Mouse (Mus musculus) intestine, embryonic 15.5 days (tissue): ENCODE data around the gene Smc1b. TPM values are rescaled to one million over a fixed set of nuclear protein-coding genes. Genes with fewer than 3 reads are reported as not detected.
A peak's percentile ranks its signal among the peaks of the same experiment; 100 is the strongest.

Source experiments
- ATAC-seq: fragments of 200-750 bp; cut with Nextera tagmentation; 2 replicates; pipeline ENCODE4 v1.8.0; 2017; ENCODE audit warnings: moderate TSS enrichment, moderate library complexity
- H3K27ac ChIP-seq: fragments of 300-500 bp; sonication (generic); 2 replicates; pipeline ENCODE4 v1.5.1; 2015; ENCODE audit warnings: mild to moderate bottlenecking, inconsistent platforms
- H3K27me3 ChIP-seq: fragments of 300-500 bp; sonication (generic); replicated peaks from 2 replicates; pipeline ENCODE4 v1.6.1; 2015; ENCODE audit warnings: inconsistent platforms
- H3K36me3 ChIP-seq: fragments of 300-500 bp; sonication (generic); 2 replicates; pipeline ENCODE4 v1.6.1; 2015; ENCODE audit warnings: inconsistent platforms
- H3K4me1 ChIP-seq: fragments of 300-500 bp; sonication (generic); replicated peaks from 2 replicates; pipeline ENCODE4 v1.6.1; 2015; ENCODE audit warnings: inconsistent platforms
- H3K4me2 ChIP-seq: fragments of 300-500 bp; sonication (generic); replicated peaks from 2 replicates; pipeline ENCODE4 v1.6.1; 2015; ENCODE audit warnings: mild to moderate bottlenecking, inconsistent platforms
- H3K4me3 ChIP-seq: fragments of 300-500 bp; sonication (generic); replicated peaks from 2 replicates; pipeline ENCODE4 v1.5.1; 2015; ENCODE audit warnings: inconsistent platforms
- H3K9ac ChIP-seq: fragments of 300-500 bp; sonication (generic); 2 replicates; pipeline ENCODE4 v1.6.1; 2015; ENCODE audit warnings: inconsistent platforms
- H3K9me3 ChIP-seq: fragments of 300-500 bp; sonication (generic); 2 replicates; pipeline ENCODE4 v1.6.1; 2016; ENCODE audit warnings: inconsistent platforms
- WGBS: fragments of 180-500 bp; shearing (Covaris S2); methylation state at CpG from one replicate; pipeline ENCODE4 v1.1.7; 2015; 5-methylcytosine and 5-hydroxymethylcytosine counted together
- polyA plus RNA-seq: library from polyadenylated mRNA; unstranded; fragments of >200 nt; fragmentation: Nextera tagmentation; extraction: Ambion mirVana; gene quantifications from 2 replicates; pipeline ENCODE4 v1.2.1, GENCODE M21; 2015

Smc1b gene
- polyA plus RNA-seq, 1 experiment from 2014 or later = 0.11 TPM

DNA sequence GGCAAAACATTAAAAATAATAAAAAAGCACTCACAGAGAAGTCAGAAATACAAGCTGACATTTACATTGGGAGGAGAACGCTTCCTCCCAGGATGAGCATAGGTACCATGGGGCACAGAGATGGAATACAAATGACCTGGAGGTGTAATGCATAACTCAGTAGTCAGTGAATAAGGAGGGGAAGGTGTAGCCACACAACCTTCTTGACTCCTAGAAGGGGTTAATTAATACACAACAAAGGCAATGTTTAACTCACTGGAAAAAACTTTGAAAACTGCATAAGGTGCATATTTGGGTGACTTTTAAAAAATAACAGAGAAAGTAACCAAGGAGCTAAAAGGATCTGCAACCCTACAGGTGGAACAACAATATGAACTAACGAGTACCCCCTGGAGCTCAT is 59.1 kb downstream of the Smc1b start:
- Histone ChIP-seq H3K9ac (no peak overlapping the region), H3K4me1 (no peaks in the 10 kb centered on the region), H3K4me3 (no peak overlapping the region), H3K36me3 (no peaks in the 10 kb centered on the region), H3K27me3 (no peaks in the 10 kb centered on the region), H3K4me2 (no peak overlapping the region), H3K27ac (no peak overlapping the region), H3K9me3 (no peaks in the 10 kb centered on the region)
- no peak for ATAC-seq
- 92% methylated on average over 2 of the region's 2 CpGs for WGBS

- no peak overlapping the region for H3K9ac ChIP-seq
- H3K9me3 ChIP-seq = no peaks in the 10 kb centered on the region
- ATAC-seq = 0 out of 2 replicates have a peak, but pooled peaks have one; percentile 31
- no peak overlapping the region for H3K4me3 ChIP-seq
- H3K36me3 ChIP-seq = no peaks in the 10 kb centered on the region
- WGBS = 23% methylated on average over 2 of the region's 2 CpGs
- no peaks in the 10 kb centered on the region for H3K4me1 ChIP-seq
- no peak overlapping the region for H3K27ac ChIP-seq
- H3K27me3 ChIP-seq = no peaks in the 10 kb centered on the region
- no peak overlapping the region for H3K4me2 ChIP-seq
Observed at GRCm38 (mm10) chr15:85070561-85070960, 61.2 kb downstream of the Smc1b start.

GRCm38 (mm10) chr15:85063421-85063820 is 68.3 kb downstream of the Smc1b start:
- H3K4me2 ChIP-seq = no peak overlapping the region
- H3K36me3 ChIP-seq = peaks cover 13% of the 10 kb centered on the region; the same call in 1 of the 2 replicates
- no peak overlapping the region for H3K4me3 ChIP-seq
- H3K27ac ChIP-seq = no peak overlapping the region
- no peaks in the 10 kb centered on the region for H3K27me3 ChIP-seq
- no peak for ATAC-seq
- H3K9ac ChIP-seq = no peak overlapping the region
- no peaks in the 10 kb centered on the region for H3K9me3 ChIP-seq
- no peaks in the 10 kb centered on the region for H3K4me1 ChIP-seq
- 93% methylated on average over 2 of the region's 2 CpGs for WGBS

GRCm38 (mm10) chr15:85055186-85055585 is 76.6 kb downstream of the Smc1b start:
- H3K27ac ChIP-seq = no peak overlapping the region
- no peaks in the 10 kb centered on the region for H3K9me3 ChIP-seq
- H3K4me1 ChIP-seq = no peaks in the 10 kb centered on the region
- no peak for ATAC-seq
- H3K9ac ChIP-seq = no peak overlapping the region
- H3K4me2 ChIP-seq = no peak overlapping the region
- peaks cover 27% of the 10 kb centered on the region for H3K36me3 ChIP-seq
- no peaks in the 10 kb centered on the region for H3K27me3 ChIP-seq
- no peak overlapping the region for H3K4me3 ChIP-seq
- WGBS = 84% methylated on average over 4 of the region's 4 CpGs

GRCm38 (mm10) chr15:85054098-85054497 is 77.7 kb downstream of the Smc1b start:
- no peak overlapping the region for H3K4me2 ChIP-seq
- no peaks in the 10 kb centered on the region for H3K9me3 ChIP-seq
- H3K36me3 ChIP-seq = peaks cover 32% of the 10 kb centered on the region
- H3K27me3 ChIP-seq = no peaks in the 10 kb centered on the region
- H3K4me1 ChIP-seq = no peaks in the 10 kb centered on the region
- no peak for ATAC-seq
- no peak overlapping the region for H3K4me3 ChIP-seq
- WGBS = 88% methylated on average over 3 of the region's 3 CpGs
- no peak overlapping the region for H3K27ac ChIP-seq
- H3K9ac ChIP-seq = no peak overlapping the region

DNA sequence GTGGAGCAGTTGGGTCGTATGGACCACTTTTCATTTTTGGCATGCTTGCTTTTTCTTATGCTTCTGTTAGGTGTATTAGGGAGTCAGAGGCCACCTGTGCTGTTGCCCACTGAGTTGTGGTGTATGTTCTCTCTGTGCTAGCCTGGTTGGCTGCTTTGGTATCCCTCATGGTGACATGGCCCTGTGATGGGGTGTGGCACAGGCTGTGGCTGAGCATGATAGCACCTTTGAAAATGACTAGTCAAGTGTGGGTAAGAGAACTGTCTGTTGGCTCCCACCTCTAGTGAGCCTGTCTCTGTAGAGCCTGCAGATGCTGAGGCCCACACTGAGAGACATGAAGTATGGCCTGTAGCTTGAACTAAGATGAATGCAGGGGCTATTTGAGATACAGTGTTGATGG is 82.0 kb downstream of the Smc1b start:
- H3K4me1 ChIP-seq = no peaks in the 10 kb centered on the region
- H3K9ac ChIP-seq = no peak overlapping the region
- no peaks in the 10 kb centered on the region for H3K9me3 ChIP-seq
- H3K27me3 ChIP-seq = no peaks in the 10 kb centered on the region
- H3K4me2 ChIP-seq = no peak overlapping the region
- ATAC-seq = no peak
- no peak overlapping the region for H3K27ac ChIP-seq
- H3K36me3 ChIP-seq = peaks cover 42% of the 10 kb centered on the region
- WGBS = 86% methylated on average over 1 of the region's 1 CpGs
- no peak overlapping the region for H3K4me3 ChIP-seq

GRCm38 (mm10) chr15:85047865-85048264 is 83.9 kb downstream of the Smc1b start:
- H3K4me3 ChIP-seq = no peak overlapping the region
- H3K4me2 ChIP-seq = no peak overlapping the region
- H3K27ac ChIP-seq = no peak overlapping the region
- H3K27me3 ChIP-seq = no peaks in the 10 kb centered on the region
- peaks cover 7% of the 10 kb centered on the region for H3K4me1 ChIP-seq
- ATAC-seq = no peak
- 90% methylated on average over 4 of the region's 4 CpGs for WGBS
- H3K9ac ChIP-seq = no peak overlapping the region
- no peaks in the 10 kb centered on the region for H3K9me3 ChIP-seq
- H3K36me3 ChIP-seq = peaks cover 38% of the 10 kb centered on the region

GRCm38 (mm10) chr15:85046230-85046950 is 85.4 kb downstream of the Smc1b start:
- 91% methylated on average over 14 of the region's 14 CpGs for WGBS
- Histone ChIP-seq H3K9ac (no peak overlapping the region), H3K4me1 (peaks cover 17% of the 10 kb centered on the region), H3K27me3 (no peaks in the 10 kb centered on the region), H3K9me3 (no peaks in the 10 kb centered on the region), H3K4me3 (no peak overlapping the region), H3K27ac (no peak overlapping the region), H3K36me3 (peaks cover 30% of the 10 kb centered on the region), H3K4me2 (no peak overlapping the region)
- ATAC-seq = no peak

DNA sequence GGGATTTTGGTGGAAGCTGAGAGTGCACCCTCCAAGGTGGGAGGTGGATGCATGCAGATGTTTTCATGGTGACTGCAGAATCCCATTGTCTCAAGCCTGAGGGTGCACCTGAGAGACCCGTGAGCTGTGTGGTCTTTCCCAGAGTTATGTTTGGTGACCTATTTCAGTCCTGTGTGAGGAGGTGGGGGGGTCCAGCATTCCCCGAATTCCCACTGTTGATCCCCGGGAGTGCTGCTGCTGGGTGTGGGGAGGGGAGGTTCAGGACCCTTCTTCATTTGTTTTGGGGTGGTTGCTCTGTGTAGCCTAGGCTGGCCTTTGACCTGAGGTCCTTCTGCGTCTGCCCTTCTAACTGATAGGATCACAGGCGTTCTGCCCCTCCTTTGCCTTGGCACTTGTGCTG is 88.0 kb downstream of the Smc1b start:
- H3K27me3 ChIP-seq = no peaks in the 10 kb centered on the region
- H3K4me2 ChIP-seq = peak overlapping the region; percentile 35
- WGBS = 67% methylated on average over 5 of the region's 5 CpGs
- H3K36me3 ChIP-seq = peaks cover 14% of the 10 kb centered on the region
- no peak for ATAC-seq
- H3K27ac ChIP-seq = no peak overlapping the region
- no peaks in the 10 kb centered on the region for H3K9me3 ChIP-seq
- H3K4me1 ChIP-seq = peaks cover 19% of the 10 kb centered on the region
- no peak overlapping the region for H3K9ac ChIP-seq
- H3K4me3 ChIP-seq = no peak overlapping the region

DNA sequence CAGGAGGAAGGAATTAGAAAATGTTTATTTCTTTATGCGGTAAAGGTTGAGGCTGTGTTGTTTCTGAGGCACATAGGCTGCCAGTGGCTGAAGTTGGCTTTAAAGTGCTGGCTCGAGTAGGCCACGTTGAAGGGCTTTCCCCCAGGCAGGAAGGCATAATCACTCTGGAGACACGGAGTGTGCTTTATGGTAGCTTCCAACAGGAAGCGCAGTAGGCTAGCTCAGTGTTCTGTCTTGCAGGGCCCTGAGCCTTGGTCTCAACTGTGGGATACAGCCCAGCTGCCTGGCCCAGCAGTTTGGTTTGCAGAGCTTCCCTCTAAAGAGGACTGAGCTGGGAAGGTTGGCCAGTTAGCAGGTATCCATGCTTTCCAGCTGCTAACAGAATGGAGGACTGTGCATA is 88.6 kb downstream of the Smc1b start:
- peaks cover 8% of the 10 kb centered on the region; the same call in 1 of the 2 replicates for H3K36me3 ChIP-seq
- no peak for ATAC-seq
- H3K27me3 ChIP-seq = no peaks in the 10 kb centered on the region
- H3K9ac ChIP-seq = no peak overlapping the region; the same call in 1 of the 2 replicates
- peak overlapping the region; percentile 79 for H3K27ac ChIP-seq
- peaks cover 21% of the 10 kb centered on the region for H3K4me1 ChIP-seq
- WGBS = 48% methylated on average over 5 of the region's 5 CpGs
- H3K4me3 ChIP-seq = no peak overlapping the region
- peak overlapping the region; percentile 35 for H3K4me2 ChIP-seq
- H3K9me3 ChIP-seq = no peaks in the 10 kb centered on the region

DNA sequence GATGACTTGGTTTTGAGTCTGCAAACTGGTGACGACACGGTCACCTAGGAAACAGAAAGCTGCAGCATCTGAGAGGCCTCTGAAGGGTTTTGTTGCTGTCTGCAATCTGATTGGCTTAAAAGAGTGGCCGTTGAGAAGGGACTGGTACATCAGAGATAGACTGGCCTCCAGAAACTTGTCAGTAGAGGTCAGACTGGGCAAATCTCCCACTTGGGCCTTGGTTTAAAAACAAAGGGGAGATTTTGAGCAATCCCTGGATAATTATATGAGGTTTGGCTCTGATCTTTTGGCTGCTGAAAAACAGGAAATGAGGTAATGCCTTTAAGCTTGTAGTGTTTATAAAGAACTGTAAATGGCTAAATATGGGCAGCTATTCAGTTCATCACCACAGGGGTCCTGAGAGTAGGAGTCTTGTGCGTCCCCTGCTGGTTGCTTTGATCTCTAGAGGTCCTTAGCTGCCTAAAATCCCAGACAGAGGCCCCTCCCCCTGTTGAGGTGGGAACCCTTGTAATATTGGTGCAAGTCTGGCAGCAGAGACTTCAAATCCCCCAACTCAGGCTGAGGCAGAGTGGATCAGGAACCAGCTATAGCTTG is 89.3 kb downstream of the Smc1b start:
- Histone ChIP-seq H3K4me1 (peaks cover 28% of the 10 kb centered on the region), H3K27me3 (no peaks in the 10 kb centered on the region), H3K27ac (peak overlapping the region; percentile 79), H3K36me3 (peaks cover 4% of the 10 kb centered on the region; the same call in 1 of the 2 replicates), H3K9ac (0 out of 2 replicates have a peak overlapping the region, but pooled peaks have one; percentile 18), H3K9me3 (no peaks in the 10 kb centered on the region), H3K4me3 (no peak overlapping the region), H3K4me2 (peak overlapping the region; percentile 35)
- 16% methylated on average over 4 of the region's 4 CpGs for WGBS
- ATAC-seq = peak; percentile 89

GRCm38 (mm10) chr15:85041546-85042225 is 90.1 kb downstream of the Smc1b start:
- H3K4me3 ChIP-seq = no peak overlapping the region
- H3K9me3 ChIP-seq = no peaks in the 10 kb centered on the region
- no peak overlapping the region for H3K4me2 ChIP-seq
- 0 out of 2 replicates have a peak, but pooled peaks cover 4% of the 10 kb centered on the region for H3K36me3 ChIP-seq
- peaks cover 30% of the 10 kb centered on the region for H3K4me1 ChIP-seq
- no peak overlapping the region for H3K9ac ChIP-seq
- H3K27me3 ChIP-seq = no peaks in the 10 kb centered on the region
- no peak for ATAC-seq
- H3K27ac ChIP-seq = peak overlapping the region; percentile 79
- 78% methylated on average over 10 of the region's 10 CpGs for WGBS
